Comparison of ENCODE assay signal across 23 mouse cellular contexts in genomic region chr15:5625367-5625766, GRCm38 (mm10).
"Had no signal": no experiment of that assay in that cellular context is flagged by ENCODE, and none has a peak within 500 bp of the region (broad histone marks: within the 10 kb centered on the region; RNA-seq: fewer than 3 reads in every experiment).

No protein-coding gene starts in this region.

- H3K27me3 ChIP-seq: limb, embryonic 12.5 days; limb, embryonic 15.5 days; liver, embryonic 12.5 days; liver, embryonic 15.5 days; midbrain, embryonic 12.5 days; midbrain, embryonic 15.5 days; neural tube, embryonic 12.5 days; neural tube, embryonic 15.5 days had no signal

- H3K27ac ChIP-seq: left cerebral cortex, adult 2 months; limb, embryonic 12.5 days; limb, embryonic 15.5 days; liver, embryonic 12.5 days; liver, embryonic 15.5 days; midbrain, embryonic 12.5 days; midbrain, embryonic 15.5 days; neural tube, embryonic 12.5 days; neural tube, embryonic 15.5 days; stomach, postnatal 0 days had no signal

- DNase-seq: kidney, adult 8-10 months; kidney, postnatal 14 days; layer of hippocampus, postnatal 36 days; left cerebral cortex, postnatal 4 days; lung, adult 2 months; lung, postnatal 14 days; lung, postnatal 4 days; right cerebral cortex, adult 18-20 months; right cerebral cortex, postnatal 14 days; right cerebral cortex, postnatal 4 days; thymus, adult 2 months; thymus, postnatal 14 days; thymus, postnatal 4 days had no signal

- H3K9me3 ChIP-seq: limb, embryonic 15.5 days; liver, embryonic 12.5 days; liver, embryonic 15.5 days; midbrain, embryonic 12.5 days; midbrain, embryonic 15.5 days; neural tube, embryonic 12.5 days; neural tube, embryonic 15.5 days had no signal

- H3K4me2 ChIP-seq: limb, embryonic 12.5 days; limb, embryonic 15.5 days; liver, embryonic 12.5 days; liver, embryonic 15.5 days; midbrain, embryonic 12.5 days; midbrain, embryonic 15.5 days; neural tube, embryonic 12.5 days; neural tube, embryonic 15.5 days had no signal

- ATAC-seq: liver, embryonic 12.5 days; midbrain, embryonic 15.5 days had no signal

- H3K36me3 ChIP-seq: limb, embryonic 12.5 days; limb, embryonic 15.5 days; liver, embryonic 12.5 days; liver, embryonic 15.5 days; midbrain, embryonic 12.5 days; midbrain, embryonic 15.5 days; neural tube, embryonic 12.5 days; neural tube, embryonic 15.5 days had no signal

- H3K4me1 ChIP-seq: limb, embryonic 12.5 days; limb, embryonic 15.5 days; liver, embryonic 12.5 days; liver, embryonic 15.5 days; midbrain, embryonic 12.5 days; midbrain, embryonic 15.5 days; neural tube, embryonic 12.5 days; neural tube, embryonic 15.5 days had no signal

- H3K9ac ChIP-seq: limb, embryonic 12.5 days; limb, embryonic 15.5 days; liver, embryonic 12.5 days; liver, embryonic 15.5 days; midbrain, embryonic 12.5 days; midbrain, embryonic 15.5 days; neural tube, embryonic 12.5 days; neural tube, embryonic 15.5 days had no signal

- H3K4me3 ChIP-seq: left cerebral cortex, adult 2 months; limb, embryonic 12.5 days; limb, embryonic 15.5 days; liver, embryonic 12.5 days; liver, embryonic 15.5 days; midbrain, embryonic 12.5 days; midbrain, embryonic 15.5 days; neural tube, embryonic 12.5 days; neural tube, embryonic 15.5 days had no signal
